Mouse (Mus musculus): ENCODE data around the gene Lemd2. TPM values are rescaled to one million over a fixed set of nuclear protein-coding genes. Genes with fewer than 3 reads are reported as not detected.

Lemd2 gene
- 20.8 and 22.8 TPM in 2 replicates for polyA plus RNA-seq (2015; fragmentation: Nextera tagmentation; extraction: Ambion mirVana)

GRCm38 (mm10) chr17:27204075-27204909 lies at the start of gene Lemd2:
Gene Lemd2 (minus strand): TSS chr17:27204469.
- 5% methylated on average over 69 of the region's 97 CpGs for WGBS
- Histone ChIP-seq H3K9me3 (replicated peaks; ENCODE audit: control insufficient read depth, low read length, poor library complexity, severe bottlenecking) (peaks cover 2% of the 10 kb centered on the region; the same call in 1 of the 2 replicates), H3K36me3 (ENCODE audit: control insufficient read depth, insufficient read depth, low read length) (peaks cover 15% of the 10 kb centered on the region), H3K4me2 (ENCODE audit: low read length) (peak within 1 kb of the TSS; percentile 70), H3K4me1 (ENCODE audit: control insufficient read depth, insufficient read depth, low read length) (peaks cover 23% of the 10 kb centered on the region), H3K27ac (ENCODE audit: low read length) (peak within 1 kb of the TSS; percentile 96), H3K27me3 (ENCODE audit: control insufficient read depth, insufficient read depth, low read depth, low read length) (no peaks in the 10 kb centered on the region), H3K9ac (ENCODE audit: low read depth, low read length) (peak within 1 kb of the TSS; percentile 99), H3K4me3 (ENCODE audit: low read depth, low read length) (peak within 1 kb of the TSS; percentile 87)
- ATAC-seq = peak; percentile 93

- H3K4me3 ChIP-seq (ENCODE audit: low read depth, low read length) = no peak overlapping the region
- H3K27me3 ChIP-seq (ENCODE audit: control insufficient read depth, insufficient read depth, low read depth, low read length) = no peaks in the 10 kb centered on the region
- peaks cover 13% of the 10 kb centered on the region; the same call in 1 of the 2 replicates for H3K4me1 ChIP-seq (ENCODE audit: control insufficient read depth, insufficient read depth, low read length)
- WGBS = 69% methylated on average over 6 of the region's 6 CpGs
- H3K4me2 ChIP-seq (ENCODE audit: low read length) = no peak overlapping the region
- H3K9me3 ChIP-seq (replicated peaks; ENCODE audit: control insufficient read depth, low read length, poor library complexity, severe bottlenecking) = no peaks in the 10 kb centered on the region
- ATAC-seq = no peak
- H3K36me3 ChIP-seq (ENCODE audit: control insufficient read depth, insufficient read depth, low read length) = no peaks in the 10 kb centered on the region
- H3K9ac ChIP-seq (ENCODE audit: low read depth, low read length) = 0 out of 2 replicates have a peak overlapping the region, but pooled peaks have one; percentile 10
- no peak overlapping the region for H3K27ac ChIP-seq (ENCODE audit: low read length)
These were observed 46.9 kb upstream of the Lemd2 start for GRCm38 (mm10) chr17:27251150-27251549.

GRCm38 (mm10) chr17:27250461-27250860 lies 46.2 kb upstream of the Lemd2 start:
- Histone ChIP-seq H3K9ac (ENCODE audit: low read depth, low read length) (no peak overlapping the region), H3K4me3 (ENCODE audit: low read depth, low read length) (no peak overlapping the region), H3K36me3 (ENCODE audit: control insufficient read depth, insufficient read depth, low read length) (no peaks in the 10 kb centered on the region), H3K9me3 (replicated peaks; ENCODE audit: control insufficient read depth, low read length, poor library complexity, severe bottlenecking) (no peaks in the 10 kb centered on the region), H3K27ac (ENCODE audit: low read length) (no peak overlapping the region), H3K27me3 (ENCODE audit: control insufficient read depth, insufficient read depth, low read depth, low read length) (no peaks in the 10 kb centered on the region), H3K4me1 (ENCODE audit: control insufficient read depth, insufficient read depth, low read length) (peaks cover 13% of the 10 kb centered on the region; the same call in 1 of the 2 replicates), H3K4me2 (ENCODE audit: low read length) (no peak overlapping the region)
- ATAC-seq = 0 out of 2 replicates have a peak, but pooled peaks have one; percentile 34
- WGBS = 24% methylated on average over 4 of the region's 4 CpGs

GRCm38 (mm10) chr17:27249073-27249472 lies 44.8 kb upstream of the Lemd2 start:
- Histone ChIP-seq H3K36me3 (ENCODE audit: control insufficient read depth, insufficient read depth, low read length) (no peaks in the 10 kb centered on the region), H3K27ac (ENCODE audit: low read length) (no peak overlapping the region), H3K4me1 (ENCODE audit: control insufficient read depth, insufficient read depth, low read length) (peaks cover 13% of the 10 kb centered on the region; the same call in 1 of the 2 replicates), H3K4me2 (ENCODE audit: low read length) (no peak overlapping the region), H3K9ac (ENCODE audit: low read depth, low read length) (no peak overlapping the region), H3K9me3 (replicated peaks; ENCODE audit: control insufficient read depth, low read length, poor library complexity, severe bottlenecking) (no peaks in the 10 kb centered on the region), H3K27me3 (ENCODE audit: control insufficient read depth, insufficient read depth, low read depth, low read length) (no peaks in the 10 kb centered on the region), H3K4me3 (ENCODE audit: low read depth, low read length) (no peak overlapping the region)
- ATAC-seq = no peak
- WGBS = 63% methylated on average over 3 of the region's 3 CpGs

GRCm38 (mm10) chr17:27247680-27248386 lies 43.6 kb upstream of the Lemd2 start:
- Histone ChIP-seq H3K4me1 (ENCODE audit: control insufficient read depth, insufficient read depth, low read length) (peaks cover 14% of the 10 kb centered on the region; the same call in 1 of the 2 replicates), H3K27ac (ENCODE audit: low read length) (no peak overlapping the region), H3K4me3 (ENCODE audit: low read depth, low read length) (no peak overlapping the region), H3K27me3 (ENCODE audit: control insufficient read depth, insufficient read depth, low read depth, low read length) (no peaks in the 10 kb centered on the region), H3K9ac (ENCODE audit: low read depth, low read length) (no peak overlapping the region), H3K36me3 (ENCODE audit: control insufficient read depth, insufficient read depth, low read length) (no peaks in the 10 kb centered on the region), H3K4me2 (ENCODE audit: low read length) (no peak overlapping the region), H3K9me3 (replicated peaks; ENCODE audit: control insufficient read depth, low read length, poor library complexity, severe bottlenecking) (no peaks in the 10 kb centered on the region)
- ATAC-seq = no peak
- WGBS = 90% methylated on average over 6 of the region's 6 CpGs

- WGBS = 81% methylated on average over 10 of the region's 10 CpGs
- no peak overlapping the region for H3K9ac ChIP-seq (ENCODE audit: low read depth, low read length)
- peaks cover 20% of the 10 kb centered on the region for H3K4me1 ChIP-seq (ENCODE audit: control insufficient read depth, insufficient read depth, low read length)
- ATAC-seq = no peak
- H3K27me3 ChIP-seq (ENCODE audit: control insufficient read depth, insufficient read depth, low read depth, low read length) = no peaks in the 10 kb centered on the region
- no peak overlapping the region for H3K4me2 ChIP-seq (ENCODE audit: low read length)
- H3K9me3 ChIP-seq (replicated peaks; ENCODE audit: control insufficient read depth, low read length, poor library complexity, severe bottlenecking) = no peaks in the 10 kb centered on the region
- H3K27ac ChIP-seq (ENCODE audit: low read length) = no peak overlapping the region
- no peak overlapping the region for H3K4me3 ChIP-seq (ENCODE audit: low read depth, low read length)
- H3K36me3 ChIP-seq (ENCODE audit: control insufficient read depth, insufficient read depth, low read length) = no peaks in the 10 kb centered on the region
These were observed 41.6 kb upstream of the Lemd2 start for GRCm38 (mm10) chr17:27245851-27246381.

- Histone ChIP-seq H3K9ac (ENCODE audit: low read depth, low read length) (no peak overlapping the region), H3K4me2 (ENCODE audit: low read length) (no peak overlapping the region), H3K9me3 (replicated peaks; ENCODE audit: control insufficient read depth, low read length, poor library complexity, severe bottlenecking) (no peaks in the 10 kb centered on the region), H3K36me3 (ENCODE audit: control insufficient read depth, insufficient read depth, low read length) (no peaks in the 10 kb centered on the region), H3K4me1 (ENCODE audit: control insufficient read depth, insufficient read depth, low read length) (peaks cover 19% of the 10 kb centered on the region), H3K27ac (ENCODE audit: low read length) (no peak overlapping the region), H3K27me3 (ENCODE audit: control insufficient read depth, insufficient read depth, low read depth, low read length) (no peaks in the 10 kb centered on the region), H3K4me3 (ENCODE audit: low read depth, low read length) (no peak overlapping the region)
- ATAC-seq = no peak
- WGBS = 81% methylated on average over 4 of the region's 4 CpGs
These were observed 40.6 kb upstream of the Lemd2 start for GRCm38 (mm10) chr17:27244912-27245311.

GRCm38 (mm10) chr17:27242194-27243189 lies 38.2 kb upstream of the Lemd2 start:
- peaks cover 19% of the 10 kb centered on the region for H3K4me1 ChIP-seq (ENCODE audit: control insufficient read depth, insufficient read depth, low read length)
- no peak overlapping the region for H3K4me2 ChIP-seq (ENCODE audit: low read length)
- ATAC-seq = 0 out of 2 replicates have a peak, but pooled peaks have one; percentile 32
- H3K9me3 ChIP-seq (replicated peaks; ENCODE audit: control insufficient read depth, low read length, poor library complexity, severe bottlenecking) = no peaks in the 10 kb centered on the region
- WGBS = 50% methylated on average over 18 of the region's 18 CpGs
- H3K36me3 ChIP-seq (ENCODE audit: control insufficient read depth, insufficient read depth, low read length) = no peaks in the 10 kb centered on the region
- no peak overlapping the region for H3K4me3 ChIP-seq (ENCODE audit: low read depth, low read length)
- no peak overlapping the region for H3K9ac ChIP-seq (ENCODE audit: low read depth, low read length)
- H3K27me3 ChIP-seq (ENCODE audit: control insufficient read depth, insufficient read depth, low read depth, low read length) = no peaks in the 10 kb centered on the region
- no peak overlapping the region; the same call in 1 of the 2 replicates for H3K27ac ChIP-seq (ENCODE audit: low read length)

Measured in midbrain, embryonic 16.5 days (tissue).